Mouse (Mus musculus) Patski (cell line): ENCODE measurements at regions not wholly inside any gene's neighbourhood (a gene's known extent, or its start where the extent isn't known, plus 50 kb on each side); places are given as distances from the start of the nearest gene placed in this dataset.
A peak's percentile ranks its signal among the peaks of the same experiment; 100 is the strongest.

Experiments
- ATAC-seq: fragments of 100-300 bp; one replicate; pipeline ENCODE4 v1.8.0; 2021
- CTCF ChIA-PET: fragments of 350-600 bp; sonication (Branson Sonifier 250); formaldehyde crosslinking; loops from one replicate; lab custom pipeline; 2022; ENCODE audit warnings: inconsistent platforms; lab: Charles Lee
- POLR2A ChIA-PET: fragments of 350-600 bp; sonication (Branson Sonifier 250); formaldehyde crosslinking; loops from one replicate; lab custom pipeline; 2022; ENCODE audit warnings: antibody characterized with exemption, inconsistent platforms; lab: Charles Lee
- DNase-seq: peaks from one replicate; pipeline ENCODE4 v3.0.0-alpha.2; 2011; ENCODE audit warnings: low read depth, low spot score
- H3K27me3 ChIP-seq: fragments of 371-371 bp; one replicate; pipeline ENCODE4 v1.5.1; 2021
- CTCF ChIP-seq: fragments of 100-300 bp; IDR thresholded peaks from one replicate; pipeline ENCODE4 v1.5.1; 2021
- in situ Hi-C: fragments of 300-500 bp; cut with MboI; formaldehyde crosslinking; loops from 3 replicates; pipeline ENCODE4 v1.11.1; 2018; ENCODE audit warnings: low pct_unique_long_range_greater_than_20kb, mixed read lengths

DNA sequence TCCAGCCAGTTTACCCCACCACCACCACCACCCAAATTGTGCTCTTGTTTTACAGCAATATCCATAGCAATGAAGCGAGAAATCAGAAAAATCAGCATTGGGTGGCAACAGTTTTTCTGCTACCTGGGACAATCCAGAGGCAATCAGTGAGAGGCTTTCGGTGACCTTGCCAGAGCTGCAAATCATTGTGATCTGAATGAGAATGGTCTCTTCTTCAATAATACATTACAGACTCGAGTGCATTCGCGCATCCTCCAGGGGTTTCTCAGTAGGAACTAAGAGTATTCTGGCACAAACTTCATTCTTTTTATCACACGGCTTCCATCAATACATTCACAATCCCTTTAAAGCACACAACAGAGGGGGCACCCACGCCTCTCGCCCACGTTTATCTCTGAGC is 91.2 kb downstream of the Srek1 start:
- CTCF ChIA-PET = interaction anchor here (1.2 kb wide), 1 partner anchor 113 kb away, joined by 3 read pairs; no protein-coding TSS in a partner anchor
- H3K27me3 ChIP-seq = no peaks in the 10 kb centered on the region
- DNase-seq (no peak), ATAC-seq (no peak)
- POLR2A ChIA-PET = no interaction called here
- in situ Hi-C loops = no loop called here
- no peak for TF ChIP-seq CTCF

DNA sequence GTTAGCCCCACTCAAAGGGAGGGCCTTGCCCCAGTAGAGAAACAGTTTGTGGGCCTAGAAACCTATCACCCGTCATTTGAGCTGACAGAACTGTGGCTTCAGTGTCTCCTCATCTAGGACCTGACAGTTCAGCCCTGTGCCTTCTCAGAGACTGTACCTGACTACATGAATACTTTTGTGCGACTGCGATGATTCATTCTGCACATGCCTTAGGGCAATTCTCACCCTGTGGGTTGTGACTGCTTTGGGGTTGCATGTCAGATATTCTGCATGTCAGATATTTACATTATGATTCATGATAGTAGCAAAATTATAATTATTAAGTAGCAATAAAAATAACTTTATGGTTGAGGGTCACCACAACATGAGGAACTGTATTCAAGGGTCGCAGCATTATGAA is 93.7 kb downstream of the Srek1 start:
- in situ Hi-C loops = no loop called here
- ATAC-seq (peak; percentile 51), DNase-seq (peak; percentile 33)
- no peaks in the 10 kb centered on the region for H3K27me3 ChIP-seq
- POLR2A ChIA-PET = no interaction called here
- CTCF ChIA-PET = interaction anchor here (0.8 to 1.2 kb wide), 2 partner anchors 15 kb away, joined by 4 read pairs; no protein-coding TSS in a partner anchor
- no peak for TF ChIP-seq CTCF

DNA sequence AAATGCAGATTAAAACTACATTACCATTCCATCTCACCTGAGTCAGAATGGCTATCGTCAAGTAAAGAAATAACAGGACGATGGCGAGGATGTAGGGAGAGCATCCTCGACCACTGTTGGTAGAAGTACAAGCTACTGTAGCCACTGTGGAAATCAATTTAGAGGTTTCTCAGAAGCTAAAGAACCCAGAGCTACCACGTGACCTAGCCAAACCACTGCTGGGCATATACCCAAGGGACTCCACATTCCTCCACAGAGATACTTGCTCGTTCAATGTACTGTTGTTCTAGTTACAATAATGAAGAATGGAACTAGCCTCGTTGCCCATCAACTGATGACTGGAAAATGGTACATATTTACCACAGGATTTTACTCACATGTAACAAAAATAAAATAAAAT is 94.4 kb downstream of the Srek1 start:
- DNase-seq (no peak), ATAC-seq (no peak)
- TF ChIP-seq CTCF = no peak
- ChIA-PET POLR2A (no interaction called here), CTCF (interaction anchor here (0.8 kb wide), 1 partner anchor 16 kb away, joined by 4 read pairs; no protein-coding TSS in a partner anchor)
- in situ Hi-C loops = no loop called here
- H3K27me3 ChIP-seq = no peaks in the 10 kb centered on the region

DNA sequence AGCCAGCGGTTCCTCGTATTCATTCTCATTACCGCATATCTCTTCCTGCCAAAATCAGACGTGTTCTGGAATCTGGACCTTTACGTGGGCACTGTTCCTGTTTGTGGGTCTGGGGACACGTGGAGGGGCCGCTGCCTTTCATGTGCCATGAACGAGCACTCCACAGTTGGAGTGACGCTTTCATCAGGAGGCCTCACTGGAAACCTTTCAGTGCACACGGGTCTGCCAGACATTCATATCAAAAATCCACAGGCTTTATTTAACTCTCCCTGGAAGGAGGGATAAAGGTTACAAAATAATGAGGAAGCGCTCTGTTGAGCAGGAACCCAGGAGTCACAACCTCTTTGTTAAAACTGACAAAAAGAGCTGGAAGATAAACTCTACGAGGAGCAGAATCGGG is 97.6 kb downstream of the Srek1 start:
- CTCF ChIA-PET = interaction anchor here (0.9 kb wide), 1 partner anchor 20 kb away, joined by 3 read pairs; no protein-coding TSS in a partner anchor
- in situ Hi-C loops = no loop called here
- no peaks in the 10 kb centered on the region for H3K27me3 ChIP-seq
- no peak for TF ChIP-seq CTCF
- POLR2A ChIA-PET = interaction anchor here (1.5 kb wide), 1 partner anchor 18 kb away, joined by 4 read pairs; no protein-coding TSS in a partner anchor
- DNase-seq = no peak
- no peak for ATAC-seq

DNA sequence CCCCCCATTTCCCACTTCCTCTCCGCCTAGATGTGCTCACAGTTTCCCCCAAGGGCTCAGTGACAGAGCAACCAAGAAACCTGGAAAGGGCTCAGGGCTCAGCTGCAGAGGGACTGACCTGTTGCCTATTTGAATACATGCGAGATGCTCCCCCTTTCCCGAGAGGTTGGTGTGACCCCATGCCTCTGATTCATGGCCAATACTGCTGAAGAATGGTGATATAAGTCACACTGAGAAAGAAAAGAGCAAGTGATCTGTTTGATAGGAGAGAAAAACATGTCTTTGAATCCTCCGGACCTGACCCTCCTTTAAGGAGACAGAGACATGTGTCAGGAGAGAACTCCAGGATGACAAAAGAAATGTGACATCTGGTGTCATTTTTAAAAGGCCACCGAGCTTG is 98.2 kb downstream of the Srek1 start:
- in situ Hi-C loops = no loop called here
- no peak for TF ChIP-seq CTCF
- no peak for ATAC-seq
- no peak for DNase-seq
- no peaks in the 10 kb centered on the region for H3K27me3 ChIP-seq
- ChIA-PET CTCF (no interaction called here), POLR2A (interaction anchor here (1.5 kb wide), 1 partner anchor 19 kb away, joined by 4 read pairs; no protein-coding TSS in a partner anchor)

DNA sequence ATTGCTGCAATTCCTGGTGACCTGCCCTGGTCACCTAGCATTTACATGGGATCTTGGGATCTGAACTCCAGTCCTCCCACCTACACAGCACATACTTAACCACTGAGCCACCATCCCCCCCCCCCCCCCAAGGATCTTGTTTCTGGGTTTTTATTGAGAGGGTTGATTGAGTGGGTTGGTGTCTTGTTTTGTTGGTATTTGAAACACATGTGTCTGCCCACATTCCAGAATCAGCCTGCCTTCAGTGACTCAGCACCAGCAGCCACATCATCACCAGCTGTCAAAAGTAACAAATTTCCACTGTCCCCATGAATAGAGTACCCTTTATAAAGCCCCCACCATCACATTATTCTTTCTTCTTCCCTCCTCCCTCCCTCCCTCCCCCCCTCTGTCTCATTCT is 103.8 kb downstream of the Srek1 start:
- DNase-seq (no peak), ATAC-seq (no peak)
- in situ Hi-C loops = no loop called here
- no peaks in the 10 kb centered on the region for H3K27me3 ChIP-seq
- ChIA-PET POLR2A (no interaction called here), CTCF (no interaction called here)
- no peak for TF ChIP-seq CTCF

DNA sequence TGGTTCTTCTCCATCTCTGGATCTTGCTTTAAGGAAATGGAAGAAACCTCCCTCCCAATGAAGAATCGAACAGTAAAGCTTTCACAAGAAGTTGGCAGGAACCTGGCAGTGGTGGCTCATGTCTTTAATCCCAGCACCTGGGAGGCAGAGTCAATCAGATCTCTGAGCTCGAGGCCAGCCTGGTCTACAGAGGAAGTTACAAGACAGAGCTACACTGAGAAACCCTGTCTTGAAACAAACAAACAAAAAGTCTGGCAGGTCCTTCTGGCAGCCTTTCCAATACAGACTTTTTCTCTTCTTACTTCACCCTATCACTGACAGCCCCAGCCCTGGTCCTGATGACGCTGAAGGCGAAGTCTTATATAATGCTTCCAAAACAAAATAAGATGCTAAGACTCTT is 104.6 kb downstream of the Srek1 start:
- DNase-seq (no peak), ATAC-seq (no peak)
- no peak for TF ChIP-seq CTCF
- in situ Hi-C loops = no loop called here
- H3K27me3 ChIP-seq = no peaks in the 10 kb centered on the region
- ChIA-PET POLR2A (interaction anchor here (0.7 kb wide), 1 partner anchor 16 kb away, joined by 3 read pairs; no protein-coding TSS in a partner anchor), CTCF (no interaction called here)

DNA sequence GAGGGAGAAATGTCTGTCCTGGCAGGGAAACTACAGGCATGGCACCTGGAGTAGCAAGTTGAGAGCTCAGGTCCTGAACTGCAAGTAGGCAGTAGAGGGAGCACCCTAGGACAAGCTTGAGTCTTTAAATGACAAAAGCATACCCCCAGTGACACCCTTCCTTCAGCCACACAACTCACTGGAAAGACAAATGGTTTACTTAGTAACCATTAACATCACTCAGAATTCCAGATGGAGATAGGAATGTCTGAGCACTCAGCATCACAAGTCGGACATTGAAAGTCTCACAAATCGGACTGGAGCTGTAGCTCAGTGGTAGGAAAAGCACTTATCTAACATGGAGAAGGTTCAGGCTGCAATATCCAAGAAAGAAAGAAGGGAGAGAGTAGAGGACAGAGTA is 106.7 kb downstream of the Srek1 start:
- H3K27me3 ChIP-seq = peaks cover 5% of the 10 kb centered on the region
- ChIA-PET CTCF (no interaction called here), POLR2A (no interaction called here)
- no peak for TF ChIP-seq CTCF
- in situ Hi-C loops = no loop called here
- ATAC-seq = no peak
- no peak for DNase-seq

DNA sequence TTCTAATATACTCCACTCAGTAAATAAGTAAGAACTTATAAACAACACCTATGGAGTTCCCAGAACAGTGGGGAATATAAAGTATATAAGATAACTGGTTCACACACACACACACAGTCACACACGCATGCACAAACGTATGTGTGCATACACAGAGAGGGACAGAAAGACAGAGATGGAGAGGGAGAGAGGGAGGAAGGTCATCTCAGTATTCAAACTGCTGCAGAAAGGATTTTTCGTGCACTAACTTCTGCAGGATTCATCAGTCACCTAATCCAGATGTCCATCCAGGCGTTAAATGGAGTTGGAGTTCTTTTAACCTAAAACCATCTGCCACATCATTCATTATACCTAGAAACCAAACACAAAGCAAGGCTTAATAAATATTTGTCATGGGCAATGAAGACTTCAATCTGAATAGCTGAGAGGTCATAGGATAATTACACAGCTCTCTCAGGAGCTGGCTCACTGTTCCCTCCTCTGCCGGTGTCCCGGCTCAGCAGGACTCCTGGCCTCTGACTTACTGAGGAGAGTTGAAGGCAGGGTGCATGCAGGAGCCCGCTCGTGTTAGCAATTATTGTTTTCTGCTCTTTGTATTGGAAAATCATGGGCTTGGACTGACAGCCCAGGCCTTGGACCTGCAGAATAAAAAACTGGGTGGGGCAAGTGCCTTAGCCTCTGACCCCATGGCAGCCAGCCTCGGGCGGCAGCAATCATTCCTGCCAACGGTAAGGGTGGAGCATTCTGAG is 114.0 kb downstream of the Srek1 start:
- ChIA-PET CTCF (interaction anchor here (0.8 to 4.1 kb wide), 2 partner anchors 12 to 14 kb away, joined by 4 to 17 read pairs; no protein-coding TSS in a partner anchor), POLR2A (no interaction called here)
- DNase-seq (peak; percentile 20), ATAC-seq (no peak)
- H3K27me3 ChIP-seq = peaks cover 13% of the 10 kb centered on the region
- TF ChIP-seq CTCF = no peak
- in situ Hi-C loops = no loop called here

DNA sequence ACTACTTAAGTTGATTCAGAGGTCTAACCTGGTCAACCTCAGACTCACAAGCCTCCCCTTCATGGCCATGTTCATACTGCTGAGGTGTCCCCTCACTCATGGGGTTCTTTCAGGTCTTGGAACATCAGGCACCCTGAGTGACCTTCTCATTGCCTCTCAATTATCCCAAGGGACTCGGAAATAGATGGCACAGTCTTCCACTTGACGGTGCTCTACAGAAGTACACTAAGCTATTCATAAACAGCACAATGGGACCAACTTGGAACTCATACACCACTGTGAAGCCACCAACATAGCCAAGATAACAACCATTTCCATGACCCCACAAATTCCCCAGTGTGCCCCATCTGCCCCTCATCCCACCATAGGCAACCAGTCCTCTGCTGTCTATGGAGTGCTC is 118.4 kb downstream of the Srek1 start:
- ChIA-PET POLR2A (no interaction called here), CTCF (interaction anchor here (1.3 kb wide), 1 partner anchor 10 kb away, joined by 7 read pairs; no protein-coding TSS in a partner anchor)
- H3K27me3 ChIP-seq = peaks cover 10% of the 10 kb centered on the region
- ATAC-seq = no peak
- DNase-seq = no peak
- no peak for TF ChIP-seq CTCF
- in situ Hi-C loops = no loop called here

DNA sequence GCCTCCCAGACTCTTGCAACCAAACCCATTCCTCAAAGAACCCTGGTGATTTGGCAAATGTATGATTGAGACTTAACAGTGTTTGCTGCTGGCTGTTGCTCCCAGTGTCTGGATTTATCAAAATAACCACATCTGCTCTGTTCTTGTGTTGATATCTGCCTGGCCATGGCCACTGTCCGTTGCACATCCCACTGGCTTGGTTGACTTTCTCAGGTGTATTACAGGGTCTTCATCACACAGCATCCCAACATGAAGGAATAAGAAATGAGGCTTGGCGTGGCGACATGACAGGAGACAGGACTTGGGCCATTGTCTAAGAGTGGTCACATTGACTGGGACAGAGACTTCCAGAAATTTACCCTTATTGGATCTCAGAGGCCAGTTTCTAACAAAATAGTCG is 121.2 kb downstream of the Srek1 start:
- in situ Hi-C loops = no loop called here
- DNase-seq (no peak), ATAC-seq (no peak)
- H3K27me3 ChIP-seq = peaks cover 6% of the 10 kb centered on the region
- no peak for TF ChIP-seq CTCF
- POLR2A ChIA-PET = no interaction called here
- CTCF ChIA-PET = no interaction called here
